Mouse (Mus musculus) kidney, postnatal 10 days (tissue): ENCODE results near the gene Kmt2e.
"Not testable (repeated sequence)": the region's sequence is repeated elsewhere in the genome, so short reads cannot be mapped to it uniquely, and the experiment has no call there.

Experiments used
- DNase-seq: peaks from one replicate; pipeline ENCODE4 v3.0.0; 2021; ENCODE audit warnings: mixed read lengths

The Kmt2e gene

GRCm38 (mm10) chr5:23434598-23435481 is 599 bp downstream of the Kmt2e start:
- peak; percentile 65 for DNase-seq

DNA sequence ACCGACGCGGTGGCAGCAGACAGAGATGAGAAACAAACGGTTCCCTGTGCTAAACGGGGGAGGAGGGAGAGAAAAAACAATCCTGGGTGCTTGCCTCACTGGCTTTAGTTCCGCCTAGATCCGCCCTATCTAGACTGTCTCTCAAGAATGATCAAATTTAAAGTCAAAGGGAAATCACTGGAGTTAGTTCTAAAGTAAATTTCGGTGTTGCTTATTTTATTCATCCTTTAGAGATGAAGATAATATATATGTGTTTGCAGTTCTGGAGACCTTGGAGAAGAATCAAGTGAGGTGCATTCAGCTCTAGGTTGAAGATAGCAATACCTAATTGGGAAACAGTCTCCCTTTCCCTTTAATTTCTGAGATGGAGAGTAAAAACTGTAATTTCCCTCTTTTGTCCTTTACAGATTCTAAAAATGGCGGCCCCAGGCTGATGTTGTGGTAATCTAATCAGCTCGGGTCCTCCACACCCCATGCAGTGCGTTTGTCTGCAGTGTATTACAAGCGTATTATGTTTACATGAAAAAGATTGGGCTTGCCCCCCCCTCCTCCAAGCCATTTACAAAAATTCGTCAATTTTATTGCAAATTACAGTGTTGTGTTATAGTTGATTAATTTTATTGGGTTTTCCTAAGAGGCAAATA is 1.4 kb downstream of the Kmt2e start:
- peak; percentile 49 for DNase-seq

GRCm38 (mm10) chr5:23436735-23437134 is 2.5 kb downstream of the Kmt2e start:
- no peak for DNase-seq

DNA sequence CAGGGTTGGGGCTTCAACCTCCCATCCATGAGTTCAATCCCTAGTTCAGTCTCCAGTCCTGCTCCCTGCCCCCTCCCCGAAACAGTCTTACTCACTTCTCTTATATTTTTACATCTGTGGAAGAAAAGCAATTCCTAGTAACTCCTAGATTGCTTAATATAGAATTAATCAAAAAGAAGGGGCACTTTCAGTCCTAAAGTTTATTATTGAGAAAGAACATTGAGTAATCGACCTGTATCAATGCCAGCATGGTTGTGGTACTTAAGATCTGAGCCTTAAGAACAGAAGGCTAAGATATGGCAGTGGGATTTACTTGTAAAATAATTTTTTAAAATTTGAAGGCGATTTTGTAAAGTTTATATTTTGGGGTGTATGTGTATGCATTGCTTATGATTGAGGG is 5.6 kb downstream of the Kmt2e start:
- no peak for DNase-seq

DNA sequence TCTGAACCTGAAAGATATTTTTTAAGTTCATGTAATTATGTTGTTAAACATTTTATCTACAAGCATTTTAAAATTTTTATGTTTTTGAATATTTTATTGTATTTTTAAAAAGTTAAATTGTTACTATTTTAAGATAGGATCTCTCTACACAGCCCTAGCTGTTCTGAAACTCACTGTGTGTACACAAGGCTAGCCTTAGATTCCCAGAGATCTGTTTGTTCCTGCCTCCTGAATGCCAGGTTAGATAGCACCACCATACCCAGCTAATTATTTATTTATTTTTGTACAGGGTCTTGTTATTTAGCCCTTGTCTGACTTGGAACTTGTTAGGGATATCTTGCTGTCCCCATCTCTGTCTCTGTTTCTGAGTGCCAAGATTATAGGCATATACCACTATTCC is 6.3 kb downstream of the Kmt2e start:
- DNase-seq, result no peak

DNA sequence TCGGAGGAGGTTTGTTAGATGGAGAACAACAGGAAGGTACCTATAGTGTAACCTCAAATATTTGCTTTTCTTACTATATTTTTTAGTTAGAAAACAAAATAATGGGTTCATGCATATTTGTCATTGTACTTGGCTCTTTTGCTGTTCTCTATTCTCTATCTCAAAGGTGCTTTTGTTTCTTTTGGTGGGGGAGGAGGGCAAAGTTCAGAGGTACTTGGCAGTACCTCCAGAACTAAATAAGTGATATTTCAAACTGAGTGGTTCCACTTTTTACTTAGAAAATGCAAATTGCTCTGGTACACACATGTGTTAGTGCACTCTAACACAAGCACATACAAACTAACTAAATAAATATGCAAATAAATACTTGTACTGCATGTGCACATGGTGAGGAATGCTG is 7.7 kb downstream of the Kmt2e start:
- no peak for DNase-seq

GRCm38 (mm10) chr5:23444411-23444810 is 10.2 kb downstream of the Kmt2e start:
- no peak for DNase-seq

- DNase-seq, result not testable (repeated sequence)
Measured at GRCm38 (mm10) chr5:23453561-23453960, 19.3 kb downstream of the Kmt2e start.

DNA sequence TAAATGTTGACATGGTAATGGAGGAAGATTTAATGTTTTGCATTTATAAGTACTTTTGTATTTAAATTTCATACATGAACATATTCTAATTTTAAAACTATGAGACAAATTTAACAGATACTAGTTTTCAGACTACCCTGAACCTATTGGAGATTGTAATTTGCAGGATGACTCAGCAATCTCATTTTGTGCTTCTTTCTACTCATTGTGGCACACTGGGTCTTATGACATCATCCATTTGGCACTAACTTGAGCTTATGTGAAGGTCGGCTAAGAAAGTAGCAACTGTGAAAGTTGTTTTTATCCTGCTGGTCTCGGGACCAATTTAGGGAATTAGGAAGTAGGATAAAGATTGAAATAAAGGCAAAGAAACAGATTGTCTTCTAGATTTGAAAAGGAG is 27.4 kb downstream of the Kmt2e start:
- DNase-seq, result no peak

- DNase-seq, result no peak
Measured at GRCm38 (mm10) chr5:23464247-23464646, 30.0 kb downstream of the Kmt2e start.

GRCm38 (mm10) chr5:23464743-23465142 is 30.5 kb downstream of the Kmt2e start:
- no peak for DNase-seq

GRCm38 (mm10) chr5:23466546-23466945 is 32.3 kb downstream of the Kmt2e start:
- DNase-seq, result no peak

DNA sequence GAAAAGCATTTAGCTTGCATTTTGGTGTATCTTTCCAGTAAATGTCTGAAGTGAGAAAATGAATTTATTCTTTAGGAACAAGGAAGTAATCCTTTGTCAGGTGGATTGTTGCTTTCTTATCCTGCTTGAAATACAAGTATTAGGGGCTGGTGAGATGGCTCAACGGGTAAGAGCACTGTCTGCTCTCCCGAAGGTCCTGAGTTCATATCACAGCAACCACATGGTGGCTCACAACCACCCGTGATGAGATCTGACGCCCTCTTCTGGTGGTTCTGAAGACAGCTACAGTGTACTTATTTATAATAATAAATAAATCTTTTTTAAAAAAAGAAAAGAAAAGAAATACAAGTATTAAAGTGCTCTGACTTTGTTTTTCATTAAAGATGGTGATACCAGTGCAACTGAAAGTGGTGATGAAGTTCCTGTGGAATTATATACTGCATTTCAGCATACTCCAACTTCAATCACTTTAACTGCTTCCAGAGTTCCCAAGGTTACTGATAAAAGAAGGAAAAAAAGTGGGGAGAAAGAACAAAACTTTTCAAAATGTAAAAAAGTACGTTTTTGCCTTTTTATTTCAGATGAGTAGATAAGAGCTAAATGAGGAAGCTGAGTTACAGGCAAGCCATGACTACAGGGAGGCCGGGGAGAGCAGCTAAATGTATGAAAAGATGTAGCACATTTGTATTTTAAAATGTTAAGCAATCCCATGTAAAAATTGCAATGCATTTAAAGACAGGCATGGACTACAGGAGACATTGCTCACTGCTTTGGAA is 39.0 kb downstream of the Kmt2e start:
- DNase-seq, result no peak

DNA sequence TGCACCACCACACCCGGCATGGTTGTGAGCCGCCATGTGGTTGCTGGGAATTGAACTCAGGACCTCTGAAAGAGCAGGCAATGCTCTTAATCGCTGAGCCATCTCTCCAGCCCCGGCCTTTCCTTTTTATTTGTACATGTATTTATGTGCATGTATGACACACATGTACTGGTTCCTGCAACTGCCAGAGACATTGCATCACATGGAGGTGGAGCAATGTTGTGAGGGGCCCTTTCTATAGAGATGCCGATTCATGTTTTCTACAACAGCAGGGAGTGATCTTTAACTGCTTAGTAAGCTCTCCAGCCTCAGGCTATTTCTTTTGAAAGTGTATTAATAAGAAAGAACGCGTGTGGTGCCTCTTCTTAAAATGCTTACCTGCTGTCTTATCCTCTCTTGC is 49.6 kb downstream of the Kmt2e start:
- DNase-seq, result no peak

GRCm38 (mm10) chr5:23489231-23489630 is 55.0 kb downstream of the Kmt2e start:
- no peak for DNase-seq

GRCm38 (mm10) chr5:23490797-23491196 is 56.6 kb downstream of the Kmt2e start:
- peak; percentile 37 for DNase-seq

GRCm38 (mm10) chr5:23496396-23496795 is 62.2 kb downstream of the Kmt2e start:
- no peak for DNase-seq

GRCm38 (mm10) chr5:23496933-23497332 is 62.7 kb downstream of the Kmt2e start:
- no peak for DNase-seq

DNA sequence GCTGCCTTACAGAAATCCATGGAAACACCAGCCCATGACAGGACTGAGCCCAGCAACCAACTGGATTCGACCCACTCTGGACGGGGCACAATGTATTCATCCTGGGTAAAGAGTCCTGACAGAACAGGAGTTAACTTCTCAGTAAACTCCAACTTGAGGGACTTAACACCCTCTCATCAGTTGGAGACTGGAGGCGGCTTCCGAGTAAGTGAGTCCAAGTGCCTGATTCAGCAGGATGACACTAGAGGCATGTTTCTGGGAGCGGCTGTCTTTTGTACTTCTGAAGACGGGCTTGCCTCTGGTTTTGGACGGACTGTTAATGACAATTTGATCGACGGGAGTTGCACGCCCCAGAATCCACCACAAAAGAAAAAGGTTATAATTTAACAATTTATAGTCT is 63.7 kb downstream of the Kmt2e start:
- no peak for DNase-seq

GRCm38 (mm10) chr5:23499257-23499656 is 65.0 kb downstream of the Kmt2e start:
- no peak for DNase-seq

GRCm38 (mm10) chr5:23500715-23501114 is 66.5 kb downstream of the Kmt2e start:
- DNase-seq, result no peak

DNA sequence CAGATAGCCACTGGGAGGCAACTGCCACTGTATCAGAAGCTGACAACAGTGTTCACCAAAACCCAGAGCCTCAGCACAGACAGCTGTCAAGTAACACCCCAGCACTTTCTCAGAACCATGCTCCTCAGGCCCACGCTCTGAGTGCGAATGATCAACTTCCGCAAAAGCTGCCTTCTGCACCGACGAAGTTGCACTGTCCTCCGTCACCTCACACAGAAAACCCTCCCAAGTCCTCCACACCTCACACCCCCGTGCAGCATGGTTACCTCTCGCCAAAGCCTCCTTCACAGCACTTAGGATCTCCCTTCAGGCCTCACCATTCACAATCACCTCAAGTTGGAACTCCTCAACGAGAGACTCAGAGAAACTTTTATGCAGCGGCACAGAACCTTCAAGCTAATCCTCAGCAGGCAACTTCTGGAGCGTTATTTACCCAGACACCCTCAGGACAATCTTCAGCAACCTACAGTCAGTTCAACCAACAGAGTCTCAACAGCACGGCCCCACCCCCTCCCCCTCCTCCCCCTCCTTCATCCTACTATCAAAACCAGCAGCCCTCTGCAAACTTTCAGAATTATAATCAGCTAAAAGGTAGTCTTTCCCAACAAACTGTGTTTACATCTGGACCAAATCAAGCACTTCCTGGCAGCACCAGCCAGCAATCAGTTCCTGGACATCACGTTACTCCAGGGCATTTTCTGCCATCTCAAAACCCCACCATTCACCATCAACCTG is 67.5 kb downstream of the Kmt2e start:
- DNase-seq, result no peak
